Mouse (Mus musculus) urinary bladder, adult 18-20 months (tissue): ENCODE results near the gene Zic1.

Experiments used
- DNase-seq, 2 experiments: peaks; one replicate each; pipeline ENCODE4 v3.0.0; 2022; ENCODE audit warnings: low spot score in 2 of 2, mixed read lengths in 2 of 2

Zic1 gene

GRCm38 (mm10) chr9:91354434-91355269, 11.0 kb downstream of the Zic1 start:
- no peak for DNase-seq

GRCm38 (mm10) chr9:91353551-91354433, 11.8 kb downstream of the Zic1 start:
- no peak for DNase-seq

- DNase-seq: no peak
Observed at GRCm38 (mm10) chr9:91352786-91353185, 12.8 kb downstream of the Zic1 start.

- DNase-seq: no peak
Observed at GRCm38 (mm10) chr9:91351961-91352411, 13.6 kb downstream of the Zic1 start.

GRCm38 (mm10) chr9:91351361-91351760, 14.2 kb downstream of the Zic1 start:
- DNase-seq: no peak

- DNase-seq: no peak
Observed at GRCm38 (mm10) chr9:91350861-91351291, 14.7 kb downstream of the Zic1 start.

- DNase-seq: no peak
Observed at GRCm38 (mm10) chr9:91350211-91350791, 15.3 kb downstream of the Zic1 start.

- DNase-seq: no peak
Observed at GRCm38 (mm10) chr9:91348746-91349145, 16.9 kb downstream of the Zic1 start.

GRCm38 (mm10) chr9:91347591-91347990, 18.0 kb downstream of the Zic1 start:
- no peak for DNase-seq
